Mouse (Mus musculus): Measurements from ENCODE around the gene Eef1a2.
"Not testable (repeated sequence)": the region's sequence is repeated elsewhere in the genome, so short reads cannot be mapped to it uniquely, and the experiment has no call there.

The Eef1a2 gene

DNA sequence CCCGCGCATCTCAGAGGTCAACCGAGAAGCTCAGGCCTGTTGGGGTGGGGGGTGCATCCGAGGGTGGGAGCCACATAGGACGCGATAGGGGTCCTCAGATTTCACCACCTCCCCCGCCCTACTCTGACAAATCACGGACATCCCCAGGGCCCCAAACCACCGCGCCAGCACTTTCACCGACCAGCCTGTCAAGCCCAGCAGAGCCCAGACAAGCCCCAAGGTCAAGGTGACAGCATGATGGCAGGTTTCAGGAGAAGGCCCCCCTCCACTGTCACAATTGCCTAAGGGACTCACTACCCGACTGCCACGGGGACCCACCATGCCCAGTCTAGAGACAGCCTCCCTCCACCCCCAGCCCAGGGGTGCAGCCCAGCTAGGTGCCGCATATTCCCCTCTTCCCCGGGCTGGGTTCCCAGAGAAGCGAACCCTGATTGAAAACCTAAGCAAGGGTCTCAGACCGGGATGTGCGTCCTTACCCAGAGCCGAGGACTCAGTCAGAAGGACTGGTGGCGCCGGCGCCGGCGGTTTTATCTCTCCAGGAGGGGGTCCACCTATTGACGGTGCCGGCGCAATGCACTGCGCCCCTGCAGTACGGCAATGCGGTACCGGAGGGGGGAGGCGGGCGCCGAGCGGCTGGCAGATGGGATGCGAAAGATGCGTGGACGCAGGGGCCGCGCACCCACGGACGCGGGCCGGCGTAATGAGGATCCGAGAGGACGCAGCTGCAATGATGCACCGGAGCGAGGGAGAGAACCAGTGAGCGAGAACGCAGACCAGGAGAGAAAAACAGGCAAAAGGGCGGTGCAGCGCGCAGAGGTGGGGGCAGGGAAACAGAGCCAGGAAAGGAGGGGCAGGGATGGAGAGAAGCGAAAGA is at the start of gene Eef1a2:
Gene Eef1a2, minus strand, starts transcription at position 767 of the 874 bp plus-strand sequence.
- no peak for DNase-seq (ENCODE audit: low spot score)

DNA sequence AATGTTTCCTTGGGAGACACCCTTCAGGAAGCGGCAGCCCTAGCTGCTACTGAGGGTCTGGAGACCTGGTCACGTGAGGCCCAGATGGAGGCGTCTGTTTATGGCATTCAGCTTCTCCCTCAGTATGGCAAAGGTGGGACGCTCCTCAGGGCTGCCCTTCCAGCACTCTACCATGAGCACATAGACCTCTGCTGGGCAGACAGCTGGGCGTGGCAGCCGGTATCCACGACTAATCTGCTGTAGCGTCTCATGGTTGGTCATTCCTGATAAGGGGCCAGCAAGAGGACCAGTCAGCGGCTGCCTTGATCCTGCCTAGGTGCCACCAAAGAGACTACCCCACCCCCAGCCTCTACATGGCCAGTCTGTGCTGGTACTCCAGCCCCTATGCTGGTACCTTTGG is 49.3 kb upstream of the Eef1a2 start:
- DNase-seq (ENCODE audit: low spot score): no peak

- no peak for DNase-seq (ENCODE audit: low spot score)
These were observed 48.9 kb upstream of the Eef1a2 start for GRCm38 (mm10) chr2:181205678-181206077.

DNA sequence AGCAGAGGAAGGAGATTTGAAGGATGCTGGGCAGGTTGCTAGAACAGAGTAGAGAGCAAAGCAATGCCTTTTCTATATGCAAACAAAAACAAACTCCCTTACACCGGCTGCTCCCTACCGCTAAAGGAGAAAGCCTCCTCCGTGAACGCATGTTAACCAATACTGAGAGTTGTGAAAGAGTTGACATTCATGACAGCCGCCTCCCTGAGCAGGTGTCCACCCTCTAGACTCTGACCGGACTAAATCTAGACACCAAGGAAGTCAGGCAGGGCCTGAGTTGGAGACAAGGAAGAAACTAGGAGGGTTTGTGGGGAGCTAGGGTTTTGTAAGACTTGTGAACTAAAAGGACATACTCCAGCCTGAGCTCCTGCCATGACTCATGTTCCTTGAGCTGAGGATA is 46.1 kb upstream of the Eef1a2 start:
- no peak for DNase-seq (ENCODE audit: low spot score)

DNA sequence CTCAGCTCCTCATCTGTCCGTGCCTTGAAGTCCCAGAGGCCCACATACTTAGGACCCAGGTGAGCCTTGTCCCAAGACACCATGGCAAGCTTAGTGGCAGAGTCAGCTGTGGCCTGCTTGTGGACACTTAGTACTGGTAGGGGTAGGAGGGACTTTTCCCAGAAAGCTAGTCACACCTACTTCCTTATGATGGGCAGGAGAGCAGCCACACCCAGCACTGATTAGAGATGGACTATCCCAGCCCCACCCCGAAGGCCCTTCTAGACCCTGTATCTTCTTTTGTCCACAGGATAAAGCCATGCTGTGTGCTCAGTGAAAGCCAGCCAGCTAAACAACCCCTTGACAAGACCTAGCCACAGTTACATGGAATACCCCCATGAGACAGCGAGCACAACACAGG is 45.6 kb upstream of the Eef1a2 start, which contains the start of gene Ptk6:
Gene Ptk6, minus strand, starts transcription at position 368 of the 400 bp plus-strand sequence.
- no peak for DNase-seq (ENCODE audit: low spot score)

GRCm38 (mm10) chr2:181201606-181202005 is 44.8 kb upstream of the Eef1a2 start:
- DNase-seq (ENCODE audit: low spot score): no peak

DNA sequence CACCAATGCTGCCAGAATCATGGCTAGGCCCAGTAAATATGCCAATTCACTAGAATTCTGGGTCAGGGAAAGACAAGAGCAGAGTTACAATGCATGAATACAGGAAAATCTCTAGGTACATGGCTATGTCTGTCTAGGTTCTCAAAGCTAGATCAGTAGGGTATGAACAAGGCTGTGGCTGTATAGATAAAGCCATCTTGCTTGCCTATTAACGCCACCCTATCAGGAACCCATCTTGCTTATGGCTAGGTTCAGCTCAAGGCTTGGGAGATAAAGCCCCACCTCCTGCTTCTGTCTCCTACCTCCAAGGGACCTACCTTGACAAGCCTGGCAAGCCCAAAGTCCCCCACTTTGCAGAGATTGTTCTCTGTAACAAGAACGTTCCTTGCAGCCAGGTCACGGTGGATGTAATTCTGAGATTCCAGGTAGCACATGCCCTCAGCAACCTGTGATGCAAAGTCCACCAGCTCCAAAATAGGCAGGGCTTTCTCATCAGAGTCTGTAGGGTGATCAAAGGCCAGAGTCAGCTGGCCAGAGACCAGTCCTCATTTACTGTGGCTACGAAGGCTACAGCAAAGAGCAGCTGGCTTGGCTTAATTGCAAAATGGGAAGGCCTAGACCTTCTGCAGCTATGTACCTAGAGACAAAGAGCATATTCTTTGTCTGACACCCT is 40.0 kb upstream of the Eef1a2 start:
- no peak for DNase-seq (ENCODE audit: low spot score)

DNA sequence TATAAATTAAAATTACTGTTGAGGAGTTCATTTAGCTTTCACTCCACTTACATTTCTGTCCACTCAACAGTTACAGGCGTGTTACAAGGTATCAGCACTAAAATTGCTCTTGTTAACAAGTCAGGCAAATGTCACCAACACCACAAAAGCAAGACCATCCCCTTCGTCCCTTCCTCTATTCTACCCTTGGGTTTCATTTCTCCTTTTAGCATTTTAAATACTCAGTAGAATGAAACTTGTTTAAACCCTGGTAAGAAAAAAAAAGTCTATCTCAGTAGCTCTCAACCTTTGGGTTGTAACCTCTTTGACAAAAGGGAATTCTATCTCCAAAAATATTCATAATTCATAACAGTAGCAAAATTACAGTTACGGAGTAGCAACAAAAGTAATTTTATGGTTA is 36.2 kb upstream of the Eef1a2 start:
- no peak for DNase-seq (ENCODE audit: low spot score)

GRCm38 (mm10) chr2:181191936-181192335 is 35.1 kb upstream of the Eef1a2 start:
- DNase-seq (ENCODE audit: low spot score): no peak

DNA sequence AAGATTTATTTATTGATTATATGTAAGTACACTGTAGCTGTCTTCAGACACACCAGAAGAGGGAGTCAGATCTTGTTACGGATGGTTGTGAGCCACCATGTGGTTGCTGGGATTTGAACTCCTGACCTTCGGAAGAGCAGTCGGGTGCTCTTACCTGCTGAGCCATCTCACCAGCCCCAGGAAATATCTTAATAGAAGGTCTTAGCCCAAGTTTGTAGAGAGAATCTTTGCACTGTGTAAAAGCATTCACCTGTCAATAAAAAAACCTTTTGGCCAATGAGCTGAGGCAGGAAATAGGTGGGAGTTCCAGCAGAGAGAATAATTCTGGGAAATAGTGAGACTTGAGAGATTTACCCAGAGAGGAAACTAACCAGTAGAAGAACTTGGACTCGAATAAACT is 34.6 kb upstream of the Eef1a2 start:
- not testable (repeated sequence) for DNase-seq (ENCODE audit: low spot score)

- no peak for DNase-seq (ENCODE audit: low spot score)
These were observed 32.5 kb upstream of the Eef1a2 start for GRCm38 (mm10) chr2:181189321-181189720.

GRCm38 (mm10) chr2:181188681-181189080 is 31.9 kb upstream of the Eef1a2 start:
- peak; percentile 9 for DNase-seq (ENCODE audit: low spot score)

GRCm38 (mm10) chr2:181187121-181188000 is 30.5 kb upstream of the Eef1a2 start, which contains the start of gene Ppdpf:
Gene Ppdpf (plus strand): TSS chr2:181187247.
- DNase-seq (ENCODE audit: low spot score): peak; percentile 94

DNA sequence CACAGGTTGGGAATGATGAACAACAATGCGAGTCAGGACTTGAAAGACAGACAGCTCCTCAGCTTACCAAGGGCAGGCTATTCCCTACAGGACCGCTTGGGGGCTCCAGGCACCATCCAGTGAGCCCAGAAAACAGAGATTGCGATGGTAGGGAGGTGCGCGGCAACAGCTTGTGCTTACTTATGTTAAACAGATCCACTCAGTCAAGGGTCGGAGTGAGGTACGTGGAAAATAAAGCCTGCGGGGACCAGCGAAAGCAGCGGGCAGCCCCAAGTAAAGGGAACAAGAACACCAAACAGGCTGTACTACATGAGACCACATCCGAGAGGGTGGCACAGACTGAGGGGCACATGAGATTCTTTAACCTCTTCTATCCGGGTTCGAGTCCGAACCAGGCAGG is 29.8 kb upstream of the Eef1a2 start:
- peak; percentile 96 for DNase-seq (ENCODE audit: low spot score)

GRCm38 (mm10) chr2:181180898-181181297 is 24.1 kb upstream of the Eef1a2 start:
- DNase-seq (ENCODE audit: low spot score): no peak

DNA sequence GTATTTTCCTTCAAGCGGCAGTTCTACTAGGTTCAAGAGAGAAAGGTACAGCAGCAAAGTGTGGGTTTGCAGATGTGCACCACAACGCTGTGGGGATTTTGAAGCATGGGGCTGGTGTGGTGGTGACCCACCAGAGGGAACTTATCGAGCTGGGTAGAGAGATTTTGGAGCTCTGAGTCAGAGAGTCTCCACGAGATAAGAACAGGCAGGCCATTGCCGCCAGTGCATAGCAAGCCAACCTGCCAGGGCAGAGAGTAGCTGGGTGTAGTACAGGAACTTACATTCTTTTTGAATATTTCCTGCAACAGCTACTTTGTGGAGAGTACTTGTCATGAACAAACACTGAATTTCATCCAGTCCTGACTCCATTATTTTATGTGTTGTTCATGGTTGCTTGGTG is 21.7 kb upstream of the Eef1a2 start:
- no peak for DNase-seq (ENCODE audit: low spot score)

DNA sequence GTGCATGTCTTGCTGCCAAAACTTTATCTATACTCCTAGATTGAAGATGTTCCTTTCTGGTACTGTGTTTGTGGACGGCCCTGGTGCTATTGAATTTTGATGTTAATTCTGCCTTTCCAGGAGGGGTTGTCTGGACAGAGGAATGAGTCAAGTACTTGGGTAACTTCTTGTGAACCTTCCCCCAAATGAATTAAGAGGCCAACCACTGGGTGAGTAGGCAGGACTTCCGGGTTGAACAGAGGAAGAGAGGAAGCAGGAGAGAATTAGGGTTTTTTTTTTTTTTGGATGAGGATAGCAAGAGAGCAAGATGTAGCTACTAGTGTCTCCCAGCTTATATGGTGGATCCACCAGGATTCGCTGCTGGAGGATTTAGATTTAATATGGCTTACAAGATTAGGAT is 21.2 kb upstream of the Eef1a2 start:
- no peak for DNase-seq (ENCODE audit: low spot score)

DNA sequence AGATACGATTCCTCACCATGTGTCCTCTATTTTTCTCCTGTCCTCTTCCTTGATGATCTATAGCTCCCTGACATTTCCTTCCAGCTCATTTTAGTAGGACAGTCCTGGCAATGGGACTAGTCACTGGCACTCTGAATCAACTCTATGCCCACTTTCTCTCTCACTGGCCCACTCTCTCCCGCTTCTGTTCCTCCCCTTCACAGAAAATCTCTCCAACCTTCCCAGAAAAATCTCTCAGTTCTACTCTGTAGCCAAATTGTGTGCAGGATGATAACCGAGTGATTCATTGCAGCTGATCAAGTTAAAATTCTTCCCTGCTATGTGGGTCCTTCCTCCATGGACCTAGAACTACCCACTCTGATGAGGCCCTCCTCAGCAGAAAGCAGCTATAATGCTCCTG is 17.8 kb upstream of the Eef1a2 start:
- no peak for DNase-seq (ENCODE audit: low spot score)

DNA sequence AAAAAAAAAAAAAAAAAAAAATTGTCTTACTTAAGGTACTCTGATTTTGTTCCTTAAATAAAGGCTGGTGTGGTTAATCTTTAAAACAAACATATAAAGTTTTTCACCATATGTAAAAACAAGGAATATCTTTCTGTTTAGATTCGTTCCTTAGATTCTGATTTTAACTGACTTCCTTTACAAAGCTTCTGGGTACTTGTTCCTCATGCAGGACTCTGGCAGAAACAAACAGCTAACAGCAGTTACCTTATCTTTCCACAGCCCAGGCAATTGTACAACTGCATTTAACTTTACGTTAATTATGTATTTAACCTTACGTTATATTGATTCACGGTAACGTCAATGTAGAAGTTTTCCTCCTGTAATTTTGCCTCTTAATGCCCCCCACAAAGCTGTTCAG is 9.7 kb upstream of the Eef1a2 start:
- DNase-seq (ENCODE audit: low spot score): no peak

- DNase-seq (ENCODE audit: low spot score): no peak
These were observed 4.0 kb upstream of the Eef1a2 start for GRCm38 (mm10) chr2:181160821-181161220.

GRCm38 (mm10) chr2:181159771-181160170 is 3.0 kb upstream of the Eef1a2 start:
- peak; percentile 72 for DNase-seq (ENCODE audit: low spot score)

GRCm38 (mm10) chr2:181159091-181159514 is 2.3 kb upstream of the Eef1a2 start:
- DNase-seq (ENCODE audit: low spot score): no peak

Data from embryo, embryonic 10.5 days (tissue).